Mouse (Mus musculus): ENCODE results near the gene Hipk3. TPM values are rescaled to one million over a fixed set of nuclear protein-coding genes. Genes with fewer than 3 reads are reported as not detected.
A peak's percentile ranks its signal among the peaks of the same experiment; 100 is the strongest.

Gene Hipk3
- total RNA-seq, 1 experiment = 11.1 TPM

DNA sequence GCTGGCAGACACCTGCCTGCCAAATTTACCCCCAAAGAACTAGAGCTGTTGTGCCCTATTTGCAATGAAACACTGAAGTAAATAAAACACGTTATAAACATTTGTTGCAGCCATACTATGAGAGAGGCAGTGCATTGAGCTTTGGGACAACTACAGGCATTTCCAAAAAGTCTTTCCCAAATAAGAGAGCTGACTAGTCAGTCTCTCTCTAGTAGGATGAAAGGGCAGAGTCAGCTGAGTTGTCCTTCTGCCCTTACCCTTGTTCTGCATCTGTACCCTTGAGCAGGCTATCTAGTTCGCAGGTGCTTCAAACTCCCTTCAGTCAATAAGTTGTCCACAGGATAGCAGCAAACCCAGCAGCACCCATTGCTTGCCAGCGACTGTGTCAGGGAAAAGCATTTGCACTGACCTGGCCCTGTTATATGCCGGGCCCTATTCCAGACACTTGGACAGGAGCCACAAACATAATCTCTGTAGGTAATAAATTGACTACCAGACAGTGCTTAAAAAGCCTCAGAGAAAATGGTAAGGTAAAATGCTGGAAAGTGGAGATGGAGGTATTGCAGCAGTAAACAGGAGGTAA is 83.2 kb downstream of the Hipk3 start, which contains the start of gene D430041D05Rik:
Gene D430041D05Rik, minus strand, starts transcription at position 51 of the 583 bp plus-strand sequence.
- Histone ChIP-seq H3K4me1 (ENCODE audit: control insufficient read depth in 2 of 2, insufficient read depth in 2 of 2, low read length in 2 of 2, poor library complexity in 1 of 2) (no peaks in the 10 kb centered on the region), H3K4me3 (ENCODE audit: insufficient read depth in 1 of 2, low read depth in 1 of 2, low read length in 2 of 2, poor library complexity in 1 of 2, severe bottlenecking in 1 of 2) (peak within 1 kb of the TSS; percentile 67 to 71), H3K9me3 (ENCODE audit: control insufficient read depth, insufficient read depth, low read depth, low read length) (no peaks in the 10 kb centered on the region), H3K27ac (ENCODE audit: insufficient read depth, low read depth, low read length, poor library complexity, severe bottlenecking) (no peak within 1 kb of the TSS), H3K9ac (ENCODE audit: insufficient read depth, low read depth, low read length, poor library complexity, severe bottlenecking) (peak within 1 kb of the TSS; percentile 48), H3K36me3 (ENCODE audit: control insufficient read depth, insufficient read depth, low read length, poor library complexity, severe bottlenecking) (no peaks in the 10 kb centered on the region)
- in situ Hi-C loops (cut with MboI; ENCODE audit: low sequenced_read_pairs in 2 of 2, unreplicated experiment in 2 of 2) = no loop called here
- no peak for TF ChIP-seq MAFK (IDR thresholded peaks at IDR 0.05; ENCODE audit: insufficient read depth, low read depth, low read length)
- TF ChIP-seq CHD2 (IDR thresholded peaks at IDR 0.05; ENCODE audit: low read depth, low read length) = no peak
- no peak for TF ChIP-seq ZNF384 (IDR thresholded peaks at IDR 0.05; ENCODE audit: low read depth, low read length)
- TF ChIP-seq HCFC1 (IDR thresholded peaks at IDR 0.05; ENCODE audit: borderline replicate concordance, insufficient read depth, low read length) = no peak
- no peak for TF ChIP-seq ZC3H11A (IDR thresholded peaks at IDR 0.05; ENCODE audit: borderline replicate concordance, low read depth, low read length)
- DNase-seq (ENCODE audit: low read depth, low spot score) = no peak

DNA sequence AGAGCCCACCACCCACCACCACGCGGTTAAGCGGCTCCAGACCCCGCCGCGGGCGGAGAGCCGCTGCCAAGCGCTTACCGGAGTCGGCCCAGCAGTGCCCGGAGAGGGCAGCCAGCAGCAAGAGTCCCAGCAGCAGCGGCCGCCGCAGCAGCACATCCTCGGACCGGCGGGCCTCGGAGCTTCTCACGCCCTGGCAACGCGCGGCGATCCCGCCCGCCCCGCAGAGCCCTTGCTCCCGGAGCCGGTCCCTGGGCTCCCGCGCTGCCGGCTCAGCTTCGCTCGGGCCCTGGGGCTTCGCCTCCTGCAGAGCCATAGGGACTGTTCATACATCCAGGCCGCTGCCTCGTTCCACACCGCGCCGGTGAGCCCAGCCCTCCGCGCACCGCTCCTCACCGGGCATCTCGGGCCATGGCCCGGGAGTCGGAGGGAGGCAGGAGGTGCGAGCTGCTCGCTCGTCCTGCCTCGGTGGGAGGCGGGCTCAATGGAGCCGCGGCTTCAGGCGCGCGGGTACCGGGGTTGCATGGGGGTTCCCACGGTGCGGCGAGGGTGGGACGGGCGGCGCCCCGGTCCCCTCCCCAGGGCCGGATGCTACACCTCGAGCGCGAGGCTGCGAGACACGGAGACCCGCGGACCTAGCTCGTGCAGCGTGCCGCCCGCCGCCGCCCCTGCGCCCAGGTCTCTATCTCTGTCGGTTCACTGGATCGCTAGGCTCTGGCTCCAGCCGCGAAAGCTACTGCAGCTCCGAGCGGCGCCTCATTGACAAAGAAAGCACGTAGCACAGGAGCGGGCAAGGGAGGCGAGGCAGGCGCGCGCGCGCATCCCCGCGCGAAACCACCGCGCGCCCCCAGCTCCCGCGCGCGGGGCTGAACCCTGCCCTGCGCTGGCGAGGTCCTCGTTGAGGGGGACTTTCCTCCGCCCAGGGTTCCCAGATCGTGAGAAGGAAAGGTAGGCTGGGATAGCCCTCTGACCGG is 84.1 kb downstream of the Hipk3 start:
- no peak overlapping the region for H3K27ac ChIP-seq (ENCODE audit: insufficient read depth, low read depth, low read length, poor library complexity, severe bottlenecking)
- in situ Hi-C loops (cut with MboI; ENCODE audit: low sequenced_read_pairs in 2 of 2, unreplicated experiment in 2 of 2) = loop anchor here in 1 of 2 experiments (10.0 kb wide), 1 partner anchor 275 kb away; no protein-coding TSS in a partner anchor

GRCm38 (mm10) chr2:104408351-104408750 is 85.9 kb downstream of the Hipk3 start:
- no peaks in the 10 kb centered on the region for H3K9me3 ChIP-seq (ENCODE audit: control insufficient read depth, insufficient read depth, low read depth, low read length)
- no peak overlapping the region for H3K9ac ChIP-seq (ENCODE audit: insufficient read depth, low read depth, low read length, poor library complexity, severe bottlenecking)
- H3K4me1 ChIP-seq (ENCODE audit: control insufficient read depth in 2 of 2, insufficient read depth in 2 of 2, low read length in 2 of 2, poor library complexity in 1 of 2) = no peaks in the 10 kb centered on the region
- in situ Hi-C loops (cut with MboI; ENCODE audit: low sequenced_read_pairs in 2 of 2, unreplicated experiment in 2 of 2) = loop anchor here in 1 of 2 experiments (10.0 kb wide), 1 partner anchor 274 kb away; no protein-coding TSS in a partner anchor
- no peak overlapping the region for H3K4me3 ChIP-seq (ENCODE audit: insufficient read depth in 1 of 2, low read depth in 1 of 2, low read length in 2 of 2, poor library complexity in 1 of 2, severe bottlenecking in 1 of 2)
- TF ChIP-seq MAFK (IDR thresholded peaks at IDR 0.05; ENCODE audit: insufficient read depth, low read depth, low read length) = no peak
- no peak for TF ChIP-seq CHD2 (IDR thresholded peaks at IDR 0.05; ENCODE audit: low read depth, low read length)
- TF ChIP-seq HCFC1 (IDR thresholded peaks at IDR 0.05; ENCODE audit: borderline replicate concordance, insufficient read depth, low read length) = no peak
- no peak for TF ChIP-seq ZC3H11A (IDR thresholded peaks at IDR 0.05; ENCODE audit: borderline replicate concordance, low read depth, low read length)
- TF ChIP-seq ZNF384 (IDR thresholded peaks at IDR 0.05; ENCODE audit: low read depth, low read length) = no peak
- H3K36me3 ChIP-seq (ENCODE audit: control insufficient read depth, insufficient read depth, low read length, poor library complexity, severe bottlenecking) = no peaks in the 10 kb centered on the region
- no peak overlapping the region for H3K27ac ChIP-seq (ENCODE audit: insufficient read depth, low read depth, low read length, poor library complexity, severe bottlenecking)
- no peak for DNase-seq (ENCODE audit: low read depth, low spot score)

More for the DNA sequence above, 84.1 kb downstream of the Hipk3 start:
- Histone ChIP-seq H3K36me3 (ENCODE audit: control insufficient read depth, insufficient read depth, low read length, poor library complexity, severe bottlenecking) (no peaks in the 10 kb centered on the region), H3K4me1 (ENCODE audit: control insufficient read depth in 2 of 2, insufficient read depth in 2 of 2, low read length in 2 of 2, poor library complexity in 1 of 2) (no peaks in the 10 kb centered on the region), H3K4me3 (ENCODE audit: insufficient read depth in 1 of 2, low read depth in 1 of 2, low read length in 2 of 2, poor library complexity in 1 of 2, severe bottlenecking in 1 of 2) (peak overlapping the region; percentile 67 to 71), H3K9ac (ENCODE audit: insufficient read depth, low read depth, low read length, poor library complexity, severe bottlenecking) (peak overlapping the region; percentile 48), H3K9me3 (ENCODE audit: control insufficient read depth, insufficient read depth, low read depth, low read length) (no peaks in the 10 kb centered on the region)
- TF ChIP-seq ZC3H11A (IDR thresholded peaks at IDR 0.05; ENCODE audit: borderline replicate concordance, low read depth, low read length) (no peak), CHD2 (IDR thresholded peaks at IDR 0.05; ENCODE audit: low read depth, low read length) (no peak), MAFK (IDR thresholded peaks at IDR 0.05; ENCODE audit: insufficient read depth, low read depth, low read length) (no peak), ZNF384 (IDR thresholded peaks at IDR 0.05; ENCODE audit: low read depth, low read length) (no peak), HCFC1 (IDR thresholded peaks at IDR 0.05; ENCODE audit: borderline replicate concordance, insufficient read depth, low read length) (no peak)
- DNase-seq (ENCODE audit: low read depth, low spot score) = peak; percentile 28

GRCm38 (mm10) chr2:104407913-104408312 is 86.3 kb downstream of the Hipk3 start:
- no peak for DNase-seq (ENCODE audit: low read depth, low spot score)
- Histone ChIP-seq H3K4me1 (ENCODE audit: control insufficient read depth in 2 of 2, insufficient read depth in 2 of 2, low read length in 2 of 2, poor library complexity in 1 of 2) (no peaks in the 10 kb centered on the region), H3K27ac (ENCODE audit: insufficient read depth, low read depth, low read length, poor library complexity, severe bottlenecking) (no peak overlapping the region), H3K36me3 (ENCODE audit: control insufficient read depth, insufficient read depth, low read length, poor library complexity, severe bottlenecking) (no peaks in the 10 kb centered on the region), H3K9me3 (ENCODE audit: control insufficient read depth, insufficient read depth, low read depth, low read length) (no peaks in the 10 kb centered on the region), H3K4me3 (ENCODE audit: insufficient read depth in 1 of 2, low read depth in 1 of 2, low read length in 2 of 2, poor library complexity in 1 of 2, severe bottlenecking in 1 of 2) (no peak overlapping the region), H3K9ac (ENCODE audit: insufficient read depth, low read depth, low read length, poor library complexity, severe bottlenecking) (no peak overlapping the region)
- TF ChIP-seq CHD2 (IDR thresholded peaks at IDR 0.05; ENCODE audit: low read depth, low read length) (no peak), HCFC1 (IDR thresholded peaks at IDR 0.05; ENCODE audit: borderline replicate concordance, insufficient read depth, low read length) (no peak), ZC3H11A (IDR thresholded peaks at IDR 0.05; ENCODE audit: borderline replicate concordance, low read depth, low read length) (no peak), MAFK (IDR thresholded peaks at IDR 0.05; ENCODE audit: insufficient read depth, low read depth, low read length) (no peak), ZNF384 (IDR thresholded peaks at IDR 0.05; ENCODE audit: low read depth, low read length) (no peak)
- in situ Hi-C loops (cut with MboI; ENCODE audit: low sequenced_read_pairs in 2 of 2, unreplicated experiment in 2 of 2) = loop anchor here in 1 of 2 experiments (10.0 kb wide), 1 partner anchor 273 kb away; no protein-coding TSS in a partner anchor

All from ES-E14 (cell line).